Mouse (Mus musculus) embryonic facial prominence, embryonic 13.5 days (tissue): ENCODE data around the gene Cdcp2. TPM values are rescaled to one million over a fixed set of nuclear protein-coding genes. Genes with fewer than 3 reads are reported as not detected.

Experiments
- ATAC-seq: fragments of 200-750 bp; cut with Nextera tagmentation; 2 replicates; pipeline ENCODE4 v1.8.0; 2017; ENCODE audit warnings: low read depth; ENCODE audit not compliant: insufficient number of reproducible peaks, insufficient read depth, low FRiP score, low TSS enrichment
- H3K27ac ChIP-seq: fragments of 300-500 bp; sonication (generic); 2 replicates; pipeline ENCODE4 v1.5.1; 2015; ENCODE audit warnings: moderate library complexity, mild to moderate bottlenecking, inconsistent platforms
- H3K27me3 ChIP-seq: fragments of 300-500 bp; sonication (generic); 2 replicates; pipeline ENCODE4 v1.6.1; 2015; ENCODE audit warnings: mild to moderate bottlenecking, inconsistent platforms
- H3K36me3 ChIP-seq: fragments of 300-500 bp; sonication (generic); 2 replicates; pipeline ENCODE4 v1.6.1; 2015; ENCODE audit warnings: mild to moderate bottlenecking, inconsistent platforms
- H3K4me1 ChIP-seq: fragments of 300-500 bp; sonication (generic); 2 replicates; pipeline ENCODE4 v1.6.1; 2015; ENCODE audit warnings: inconsistent platforms
- H3K4me2 ChIP-seq: fragments of 300-500 bp; sonication (generic); 2 replicates; pipeline ENCODE4 v1.6.1; 2015; ENCODE audit warnings: moderate library complexity, mild to moderate bottlenecking, inconsistent platforms
- H3K4me3 ChIP-seq: fragments of 300-500 bp; sonication (generic); 2 replicates; pipeline ENCODE4 v1.5.1; 2015; ENCODE audit warnings: mild to moderate bottlenecking, inconsistent platforms
- H3K9ac ChIP-seq: fragments of 300-500 bp; sonication (generic); 2 replicates; pipeline ENCODE4 v1.6.1; 2015; ENCODE audit warnings: mild to moderate bottlenecking, inconsistent platforms
- H3K9me3 ChIP-seq: fragments of 300-500 bp; sonication (generic); 2 replicates; pipeline ENCODE4 v1.6.1; 2016; ENCODE audit warnings: inconsistent platforms
- WGBS: fragments of 180-500 bp; shearing (Covaris S2); methylation state at CpG from one replicate; pipeline ENCODE4 v1.1.7; 2015; ENCODE audit warnings: mixed read lengths; 5-methylcytosine and 5-hydroxymethylcytosine counted together
- polyA plus RNA-seq: library from polyadenylated mRNA; unstranded; fragments of >200 nt; fragmentation: Nextera tagmentation; extraction: Ambion mirVana; gene quantifications from 2 replicates; pipeline ENCODE4 v1.2.1, GENCODE M21; 2015

The Cdcp2 gene
- polyA plus RNA-seq, 1 experiment from 2014 or later: not detected

DNA sequence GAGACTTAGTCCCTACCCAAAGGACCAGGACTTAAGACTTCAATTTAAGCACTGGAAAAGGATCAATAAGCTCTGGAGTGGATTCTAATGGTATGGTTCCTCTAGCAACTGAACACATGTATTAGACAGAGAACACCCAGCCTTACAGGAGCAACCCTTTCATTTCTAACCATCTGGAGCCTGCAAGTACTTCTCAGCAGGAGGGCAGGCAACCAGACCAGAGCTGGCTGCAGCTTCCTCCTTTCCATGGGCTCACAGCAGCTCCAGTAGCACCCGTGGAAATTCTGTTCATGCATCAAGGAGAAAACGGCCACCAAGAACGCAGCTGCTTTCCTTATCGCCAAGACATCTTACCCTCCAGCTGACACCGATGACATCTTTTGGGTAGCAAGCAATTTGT, 39.0 kb downstream of the Cdcp2 start:
- Histone ChIP-seq H3K4me1 (peaks cover 56% of the 10 kb centered on the region), H3K27me3 (0 out of 2 replicates have a peak, but pooled peaks cover 7% of the 10 kb centered on the region), H3K27ac (no peak overlapping the region), H3K4me3 (no peak overlapping the region), H3K36me3 (peaks cover 10% of the 10 kb centered on the region), H3K4me2 (no peak overlapping the region), H3K9me3 (no peaks in the 10 kb centered on the region), H3K9ac (no peak overlapping the region)
- ATAC-seq: no peak
- 50% methylated on average over 5 of the region's 5 CpGs for WGBS

DNA sequence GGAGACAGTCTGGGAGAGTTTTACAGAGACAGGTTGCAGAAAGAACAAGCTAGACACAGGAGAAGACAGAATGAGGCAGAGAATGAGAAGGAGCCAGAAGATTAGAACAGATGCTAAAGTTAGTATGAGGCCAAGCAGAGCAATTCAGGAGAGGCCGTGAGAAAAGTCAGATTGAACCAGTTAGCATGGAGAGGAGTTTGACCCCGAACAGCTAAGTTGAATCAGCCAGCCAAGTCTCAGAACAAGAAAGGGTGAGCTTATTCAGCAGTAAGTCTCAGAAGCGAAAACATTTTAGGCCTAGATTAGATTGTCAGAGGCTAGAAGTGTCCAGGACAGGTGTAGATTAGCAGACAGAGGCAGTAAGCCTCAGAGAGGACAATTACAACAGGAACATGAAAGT, 39.8 kb downstream of the Cdcp2 start:
- ATAC-seq: no peak
- H3K4me1 ChIP-seq: peaks cover 53% of the 10 kb centered on the region
- no peak overlapping the region for H3K9ac ChIP-seq
- H3K4me3 ChIP-seq: no peak overlapping the region
- H3K36me3 ChIP-seq: peaks cover 10% of the 10 kb centered on the region
- no peaks in the 10 kb centered on the region for H3K9me3 ChIP-seq
- H3K27me3 ChIP-seq: 0 out of 2 replicates have a peak, but pooled peaks cover 7% of the 10 kb centered on the region
- no peak overlapping the region for H3K4me2 ChIP-seq
- 28% methylated on average over 3 of the region's 3 CpGs for WGBS
- H3K27ac ChIP-seq: no peak overlapping the region

DNA sequence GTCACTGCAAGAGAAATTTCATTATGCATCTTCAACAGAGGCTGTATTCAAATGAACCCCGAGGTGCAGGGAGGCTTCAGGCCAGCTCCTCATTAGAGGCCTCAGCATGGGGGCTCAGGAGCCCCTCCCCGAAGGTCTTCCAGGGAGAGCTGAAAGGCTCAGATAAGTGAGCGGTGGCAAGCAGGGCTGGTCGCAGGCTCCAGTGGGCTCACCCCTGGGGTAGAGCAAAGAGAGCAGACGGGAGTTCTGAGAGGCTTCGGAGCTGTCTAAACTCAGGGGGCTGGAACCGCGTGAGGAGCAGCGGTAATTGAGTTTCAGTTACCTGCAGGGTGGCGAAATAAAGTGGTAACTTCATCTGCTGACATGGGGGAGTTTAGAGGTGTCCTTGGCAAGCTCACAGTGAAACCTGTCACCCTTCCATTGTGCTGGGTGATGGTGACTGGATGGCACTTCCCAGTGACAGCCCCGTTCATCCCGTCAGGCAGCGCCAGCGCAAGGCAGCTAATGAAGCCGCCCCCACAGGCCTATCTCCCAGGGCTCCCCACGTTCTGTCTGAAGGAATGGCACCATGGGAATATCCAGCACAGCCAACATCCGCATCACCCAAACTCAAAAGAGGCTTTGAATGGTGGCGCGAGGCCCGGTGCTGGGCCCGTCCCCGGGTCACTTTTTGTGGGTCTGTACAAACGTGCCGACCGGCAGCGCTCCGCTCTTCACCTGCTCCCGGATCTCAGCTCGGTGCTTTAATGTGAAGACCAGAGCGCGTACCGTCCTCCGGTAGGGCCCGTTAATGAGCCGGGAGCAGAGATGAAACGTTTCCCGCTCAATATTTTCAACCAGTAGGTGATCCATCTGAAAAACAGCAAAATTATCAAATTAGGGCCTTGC, 42.5 kb downstream of the Cdcp2 start:
- WGBS: 40% methylated on average over 37 of the region's 37 CpGs
- no peak overlapping the region for H3K4me2 ChIP-seq
- H3K4me3 ChIP-seq: no peak overlapping the region
- H3K27ac ChIP-seq: no peak overlapping the region
- peaks cover 22% of the 10 kb centered on the region for H3K36me3 ChIP-seq
- H3K9ac ChIP-seq: 0 out of 2 replicates have a peak overlapping the region, but pooled peaks have one; percentile 32
- peaks cover 53% of the 10 kb centered on the region for H3K4me1 ChIP-seq
- H3K27me3 ChIP-seq: 0 out of 2 replicates have a peak, but pooled peaks cover 7% of the 10 kb centered on the region
- no peak for ATAC-seq
- no peaks in the 10 kb centered on the region for H3K9me3 ChIP-seq

DNA sequence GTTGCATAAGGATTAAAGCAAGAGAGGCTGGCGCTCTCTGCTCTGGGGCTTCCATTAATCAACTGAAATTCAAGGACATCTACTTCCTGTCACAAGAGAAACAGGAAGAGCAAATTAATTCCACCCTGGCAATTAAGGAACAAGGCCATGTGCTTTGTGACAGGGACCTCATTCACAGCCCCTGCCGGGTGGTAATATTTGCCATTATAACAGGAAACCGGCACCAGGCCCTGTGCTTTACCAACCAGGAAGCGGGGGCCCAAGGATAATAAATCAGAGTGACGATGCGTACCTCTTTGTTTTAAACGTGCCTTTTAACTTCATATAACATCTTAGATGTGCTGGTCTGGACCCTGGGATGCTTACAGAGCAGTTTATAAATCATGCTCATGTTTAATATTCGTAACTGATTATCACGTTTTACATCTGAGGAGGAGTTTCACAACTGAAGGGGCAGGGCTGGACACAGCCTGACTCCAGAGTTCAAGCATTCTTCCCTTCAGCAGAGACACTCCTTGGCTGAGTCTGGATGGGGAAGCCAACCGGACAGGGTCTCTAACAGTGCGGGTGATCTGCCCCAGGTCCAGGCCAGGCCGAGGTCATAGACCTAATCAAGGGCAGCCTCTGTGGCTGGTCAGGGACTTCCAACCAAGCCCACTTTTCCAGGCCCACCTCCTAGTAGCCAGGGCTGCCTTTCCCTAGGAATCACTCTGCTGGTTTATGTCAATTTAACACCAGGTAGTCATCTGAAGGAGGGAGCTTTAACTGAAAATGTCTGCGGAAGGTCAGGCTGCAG, 43.3 kb downstream of the Cdcp2 start:
- peaks cover 53% of the 10 kb centered on the region for H3K4me1 ChIP-seq

DNA sequence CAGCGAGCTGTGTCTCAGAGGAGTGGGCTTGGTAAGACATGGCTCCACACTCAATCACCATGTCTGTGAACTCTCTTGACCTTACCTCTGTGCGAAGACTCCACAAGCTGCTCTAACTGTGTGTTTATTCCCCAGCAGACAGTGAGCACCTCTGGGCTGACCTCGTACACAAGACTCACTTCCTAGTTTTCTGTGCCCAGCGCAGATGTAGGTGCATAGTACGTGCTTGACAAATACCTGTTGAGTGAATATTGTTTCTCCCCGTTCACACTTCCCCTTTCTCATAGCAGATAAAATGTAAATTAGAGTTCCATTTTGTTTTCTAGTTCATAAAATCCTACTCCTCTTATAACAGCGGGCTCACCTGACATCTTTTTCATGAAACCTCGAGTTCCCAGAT, 46.8 kb downstream of the Cdcp2 start:
- H3K27ac ChIP-seq: no peak overlapping the region
- H3K4me2 ChIP-seq: no peak overlapping the region
- peaks cover 47% of the 10 kb centered on the region for H3K36me3 ChIP-seq
- 90% methylated on average over 8 of the region's 8 CpGs for WGBS
- H3K4me1 ChIP-seq: peaks cover 21% of the 10 kb centered on the region
- H3K27me3 ChIP-seq: 0 out of 2 replicates have a peak, but pooled peaks cover 7% of the 10 kb centered on the region
- H3K9me3 ChIP-seq: no peaks in the 10 kb centered on the region
- no peak overlapping the region for H3K9ac ChIP-seq
- no peak overlapping the region for H3K4me3 ChIP-seq
- no peak for ATAC-seq

More for the DNA sequence above, 43.3 kb downstream of the Cdcp2 start:
- no peak for ATAC-seq
- 44% methylated on average over 13 of the region's 13 CpGs for WGBS
- Histone ChIP-seq H3K9ac (peak overlapping the region; percentile 36; the same call in 1 of the 2 replicates), H3K36me3 (peaks cover 22% of the 10 kb centered on the region), H3K4me2 (no peak overlapping the region), H3K27ac (no peak overlapping the region), H3K9me3 (no peaks in the 10 kb centered on the region), H3K4me3 (no peak overlapping the region), H3K27me3 (0 out of 2 replicates have a peak, but pooled peaks cover 7% of the 10 kb centered on the region)

DNA sequence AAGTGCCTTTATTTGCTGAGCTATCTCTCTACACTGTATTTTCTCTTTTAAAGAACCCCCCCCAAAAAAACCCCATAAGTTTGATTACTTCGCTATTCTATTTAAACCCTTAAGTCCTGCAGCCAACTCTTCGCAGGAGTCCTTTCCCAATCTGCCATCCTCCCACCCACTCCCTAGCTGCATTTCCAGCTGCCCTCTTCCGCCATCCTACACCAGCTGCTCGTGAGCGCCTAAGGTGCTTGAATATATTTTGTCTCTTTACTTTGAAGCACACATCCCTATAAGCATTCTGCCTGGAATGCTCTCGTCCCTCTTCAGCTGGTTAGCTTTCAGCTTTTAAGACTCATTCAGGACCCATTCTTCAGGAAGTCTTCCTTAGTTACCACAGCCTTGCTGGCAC, 54.3 kb downstream of the Cdcp2 start:
- Histone ChIP-seq H3K27me3 (no peaks in the 10 kb centered on the region), H3K4me2 (no peak overlapping the region), H3K9me3 (no peaks in the 10 kb centered on the region), H3K27ac (no peak overlapping the region), H3K36me3 (peaks cover 48% of the 10 kb centered on the region), H3K4me3 (no peak overlapping the region), H3K4me1 (no peaks in the 10 kb centered on the region), H3K9ac (no peak overlapping the region)
- ATAC-seq: no peak
- 86% methylated on average over 6 of the region's 6 CpGs for WGBS

DNA sequence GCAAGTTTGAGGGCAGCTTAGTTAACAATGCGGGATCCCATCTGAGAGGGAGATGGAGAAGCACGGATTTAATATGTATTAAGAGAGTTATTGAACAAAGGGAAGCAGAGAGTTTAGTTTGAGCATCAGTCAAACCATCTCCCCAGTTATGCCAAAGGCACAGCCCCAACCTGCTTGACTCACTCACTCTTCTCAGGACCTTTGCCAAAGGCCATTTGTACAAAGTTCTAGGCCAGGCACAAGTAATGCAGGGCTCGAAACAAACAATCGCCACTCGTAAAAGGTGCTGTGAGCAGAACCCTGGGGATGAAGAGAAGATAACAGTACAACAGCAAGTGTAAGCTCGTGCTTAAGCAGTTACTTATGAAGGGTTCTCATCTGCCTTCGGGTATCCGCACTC, 55.9 kb downstream of the Cdcp2 start:
- ATAC-seq: no peak
- no peak overlapping the region for H3K4me3 ChIP-seq
- peaks cover 39% of the 10 kb centered on the region for H3K36me3 ChIP-seq
- no peak overlapping the region for H3K4me2 ChIP-seq
- no peak overlapping the region for H3K9ac ChIP-seq
- H3K27ac ChIP-seq: no peak overlapping the region
- no peaks in the 10 kb centered on the region for H3K27me3 ChIP-seq
- no peaks in the 10 kb centered on the region for H3K4me1 ChIP-seq
- WGBS: 82% methylated on average over 8 of the region's 8 CpGs
- no peaks in the 10 kb centered on the region for H3K9me3 ChIP-seq

DNA sequence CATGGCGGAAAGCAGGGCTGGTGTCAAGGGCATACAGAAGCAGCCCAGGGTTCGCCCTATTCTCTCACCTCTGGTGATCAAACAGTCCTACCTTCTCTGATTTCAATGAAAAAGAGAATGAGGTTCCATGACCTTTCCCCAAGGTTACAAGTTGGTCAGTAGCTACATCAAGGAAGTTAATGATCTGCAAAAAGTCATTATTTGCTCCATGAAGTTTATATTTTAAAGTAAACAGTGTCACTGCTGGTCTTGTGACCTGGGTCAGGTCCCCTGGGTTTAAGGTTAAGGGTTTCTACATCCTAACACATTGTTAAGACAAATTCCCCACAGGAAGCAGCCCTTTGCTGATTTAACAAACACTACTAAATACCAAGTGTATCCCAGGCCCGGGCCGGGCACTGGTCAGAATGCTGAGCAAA, 60.3 kb downstream of the Cdcp2 start:
- Histone ChIP-seq H3K27me3 (no peaks in the 10 kb centered on the region), H3K9me3 (no peaks in the 10 kb centered on the region), H3K4me2 (no peak overlapping the region), H3K4me1 (no peaks in the 10 kb centered on the region), H3K4me3 (no peak overlapping the region), H3K36me3 (peaks cover 46% of the 10 kb centered on the region), H3K9ac (no peak overlapping the region), H3K27ac (no peak overlapping the region)
- WGBS: 88% methylated on average over 4 of the region's 4 CpGs
- ATAC-seq: no peak

DNA sequence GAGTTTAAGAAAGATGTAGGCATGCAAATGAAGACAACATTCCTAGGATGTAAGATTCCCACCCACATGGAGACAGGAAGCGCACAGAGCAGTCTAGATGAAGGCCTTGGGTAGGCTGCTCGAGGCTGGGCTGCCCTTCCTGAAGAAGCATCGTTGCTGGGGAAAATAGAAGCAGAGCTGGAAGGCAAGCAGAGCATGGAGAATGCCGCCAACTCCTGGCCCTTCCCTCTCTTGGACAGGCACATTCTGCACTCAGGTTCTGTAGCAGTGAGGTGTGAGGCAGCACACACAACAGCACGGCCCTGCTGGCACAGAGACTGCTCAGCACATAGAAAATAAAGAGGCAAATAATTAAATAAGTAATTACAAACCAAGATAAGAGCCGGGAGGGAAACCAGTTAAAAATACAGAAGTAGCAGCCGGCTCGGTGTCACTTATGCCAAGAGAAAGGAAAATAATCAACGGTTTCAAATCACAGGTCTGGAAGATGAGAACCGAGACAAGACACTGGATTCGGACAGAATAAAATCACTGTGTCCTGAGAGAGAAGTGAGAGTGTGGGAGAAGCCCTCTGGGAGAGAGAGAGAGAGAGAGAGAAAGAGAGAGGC, 62.6 kb downstream of the Cdcp2 start:
- Histone ChIP-seq H3K27me3 (no peaks in the 10 kb centered on the region), H3K9ac (no peak overlapping the region), H3K36me3 (peaks cover 38% of the 10 kb centered on the region), H3K4me1 (peaks cover 7% of the 10 kb centered on the region; the same call in 1 of the 2 replicates), H3K27ac (no peak overlapping the region), H3K4me2 (no peak overlapping the region), H3K9me3 (no peaks in the 10 kb centered on the region), H3K4me3 (no peak overlapping the region)
- ATAC-seq: no peak
- 79% methylated on average over 11 of the region's 11 CpGs for WGBS

DNA sequence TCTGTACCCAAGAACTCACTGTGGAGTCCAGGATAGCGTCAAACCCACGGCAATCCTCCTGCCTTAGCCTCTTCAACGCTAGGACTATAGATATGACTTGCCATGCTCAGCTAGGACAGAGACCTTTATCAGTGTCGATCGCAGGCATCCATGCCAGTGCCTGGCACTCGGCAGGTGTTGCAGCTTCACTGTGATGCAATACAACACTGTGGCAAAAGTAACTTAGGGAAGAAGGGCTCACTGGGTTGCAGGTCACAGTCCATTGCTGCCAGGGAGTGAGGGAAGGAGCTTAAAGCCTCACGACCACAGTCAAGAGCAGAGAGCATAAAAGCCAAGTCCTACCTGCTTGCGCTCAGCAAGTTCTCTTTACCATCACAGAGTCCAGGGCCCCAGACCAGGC, 63.5 kb downstream of the Cdcp2 start:
- Histone ChIP-seq H3K4me1 (peaks cover 12% of the 10 kb centered on the region; the same call in 1 of the 2 replicates), H3K4me3 (no peak overlapping the region), H3K36me3 (peaks cover 43% of the 10 kb centered on the region), H3K27me3 (no peaks in the 10 kb centered on the region), H3K9me3 (no peaks in the 10 kb centered on the region), H3K4me2 (no peak overlapping the region), H3K27ac (no peak overlapping the region), H3K9ac (no peak overlapping the region)
- WGBS: 91% methylated on average over 8 of the region's 8 CpGs
- ATAC-seq: no peak
